Mouse (Mus musculus) neural tube, embryonic 11.5 days (tissue): ENCODE measurements around the gene Stil. TPM values are rescaled to one million over a fixed set of nuclear protein-coding genes. Genes with fewer than 3 reads are reported as not detected.

Experiments used
- ATAC-seq: fragments of 200-750 bp; cut with Nextera tagmentation; 2 replicates; pipeline ENCODE4 v1.8.0; 2017; ENCODE audit warnings: moderate number of reproducible peaks, mild to moderate bottlenecking, moderate TSS enrichment, moderate library complexity; ENCODE audit not compliant: insufficient read depth, low FRiP score, low TSS enrichment
- DNase-seq: peaks from one replicate; pipeline ENCODE4 v3.0.0-alpha.2; 2015; ENCODE audit warnings: low spot score
- H3K27ac ChIP-seq: fragments of 300-500 bp; sonication (generic); 2 replicates; pipeline ENCODE4 v1.5.1; 2014; ENCODE audit warnings: low read depth, mild to moderate bottlenecking, low read length
- H3K27me3 ChIP-seq: fragments of 300-500 bp; sonication (generic); 2 replicates; pipeline ENCODE4 v1.6.1; 2014; ENCODE audit warnings: mild to moderate bottlenecking, low read length, mixed read lengths; ENCODE audit not compliant: control insufficient read depth, insufficient read depth
- H3K36me3 ChIP-seq: fragments of 300-500 bp; sonication (generic); 2 replicates; pipeline ENCODE4 v1.6.1; 2014; ENCODE audit warnings: mild to moderate bottlenecking, low read length, moderate library complexity, mixed read lengths; ENCODE audit not compliant: control insufficient read depth, insufficient read depth
- H3K4me1 ChIP-seq: fragments of 300-500 bp; sonication (generic); 2 replicates; pipeline ENCODE4 v1.6.1; 2014; ENCODE audit warnings: low read length, mixed read lengths; ENCODE audit not compliant: control insufficient read depth, insufficient read depth
- H3K4me2 ChIP-seq: fragments of 300-500 bp; sonication (generic); 2 replicates; pipeline ENCODE4 v1.6.1; 2014; ENCODE audit warnings: low read depth, mild to moderate bottlenecking, moderate library complexity
- H3K4me3 ChIP-seq: fragments of 300-500 bp; sonication (generic); 2 replicates; pipeline ENCODE4 v1.5.1; 2014; ENCODE audit warnings: low read depth, low read length
- H3K9ac ChIP-seq: fragments of 300-500 bp; sonication (generic); 2 replicates; pipeline ENCODE4 v1.6.1; 2014; ENCODE audit warnings: mild to moderate bottlenecking, low read length
- H3K9me3 ChIP-seq: fragments of 300-500 bp; sonication (generic); 2 replicates; pipeline ENCODE4 v1.6.1; 2016; ENCODE audit warnings: low read length; ENCODE audit not compliant: control insufficient read depth
- WGBS: fragments of 180-500 bp; shearing (Covaris S2); extraction: QIAGEN DNeasy Blood & Tissue Kit; methylation state at CpG from one replicate; pipeline ENCODE4 v1.1.7; 2014; 5-methylcytosine and 5-hydroxymethylcytosine counted together
- polyA plus RNA-seq: library from polyadenylated mRNA; unstranded; fragments of >200 nt; fragmentation: Nextera tagmentation; extraction: Ambion mirVana; gene quantifications from 2 replicates; pipeline ENCODE4 v1.2.1, GENCODE M21; 2014

Gene Stil
- polyA plus RNA-seq, 1 experiment from 2014 or later = 18.9 TPM

DNA sequence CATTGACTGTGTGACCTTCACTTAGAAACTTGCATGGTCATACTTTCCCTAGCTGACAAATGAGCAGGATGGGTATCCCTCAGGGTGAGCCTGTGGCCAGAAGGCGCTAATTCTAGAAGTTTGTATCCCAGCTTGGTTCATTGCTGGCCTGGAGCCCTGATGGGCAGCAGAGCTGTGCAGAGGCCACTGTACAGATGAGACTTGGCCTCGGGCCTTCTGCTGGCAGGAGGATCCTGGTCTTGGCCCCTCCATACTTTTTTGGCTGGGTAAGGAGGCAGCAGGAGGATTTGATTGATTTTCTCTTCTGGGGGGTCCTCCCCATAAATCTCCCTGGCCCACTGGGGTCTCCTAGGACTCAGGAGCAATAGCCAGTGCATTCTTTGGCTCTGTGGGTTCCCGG is 83.1 kb downstream of the Stil start:
- peaks cover 3% of the 10 kb centered on the region; the same call in 1 of the 2 replicates for H3K27me3 ChIP-seq
- H3K4me1 ChIP-seq = peaks cover 11% of the 10 kb centered on the region; the same call in 1 of the 2 replicates
- H3K27ac ChIP-seq = no peak overlapping the region
- no peak overlapping the region for H3K4me2 ChIP-seq
- H3K9me3 ChIP-seq = no peaks in the 10 kb centered on the region
- H3K9ac ChIP-seq = no peak overlapping the region
- 82% methylated on average over 3 of the region's 3 CpGs for WGBS
- DNase-seq (peak; percentile 8), ATAC-seq (no peak)
- H3K36me3 ChIP-seq = no peaks in the 10 kb centered on the region
- no peak overlapping the region for H3K4me3 ChIP-seq

DNA sequence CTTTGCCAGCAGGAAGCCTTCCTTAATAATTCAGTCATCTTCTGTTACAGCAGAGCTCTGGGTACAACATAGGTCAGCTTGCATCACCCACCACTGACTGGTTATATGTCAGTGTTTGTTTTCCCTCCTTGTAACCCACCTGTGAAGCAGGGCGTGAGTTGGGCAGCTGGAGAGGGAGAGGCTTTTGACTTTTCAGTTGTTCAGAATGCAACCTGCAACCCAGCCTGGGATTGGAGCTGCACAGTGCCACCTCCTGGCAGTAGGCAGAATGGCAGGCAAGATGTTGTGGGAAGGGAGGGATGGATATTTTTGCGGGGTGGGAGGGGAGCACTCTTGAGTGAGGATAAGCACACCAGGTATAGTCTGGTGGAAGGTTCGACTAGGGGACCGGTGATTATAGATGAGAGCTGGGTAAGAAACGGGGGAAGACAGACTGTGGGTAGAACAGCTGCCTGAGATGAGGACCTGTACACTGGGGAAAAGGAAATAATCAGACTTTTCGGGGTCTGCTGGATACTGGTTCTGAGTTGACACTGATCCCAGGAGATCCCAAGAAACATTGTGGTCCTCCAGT is 85.7 kb downstream of the Stil start:
- no peaks in the 10 kb centered on the region for H3K36me3 ChIP-seq
- H3K9me3 ChIP-seq = no peaks in the 10 kb centered on the region
- no peaks in the 10 kb centered on the region for H3K4me1 ChIP-seq
- H3K9ac ChIP-seq = no peak overlapping the region
- H3K4me2 ChIP-seq = no peak overlapping the region
- 20% methylated on average over 6 of the region's 6 CpGs for WGBS
- DNase-seq = peak; percentile 78
- ATAC-seq = peak; percentile 18
- H3K4me3 ChIP-seq = no peak overlapping the region
- H3K27me3 ChIP-seq = peaks cover 5% of the 10 kb centered on the region; the same call in 1 of the 2 replicates
- no peak overlapping the region for H3K27ac ChIP-seq

DNA sequence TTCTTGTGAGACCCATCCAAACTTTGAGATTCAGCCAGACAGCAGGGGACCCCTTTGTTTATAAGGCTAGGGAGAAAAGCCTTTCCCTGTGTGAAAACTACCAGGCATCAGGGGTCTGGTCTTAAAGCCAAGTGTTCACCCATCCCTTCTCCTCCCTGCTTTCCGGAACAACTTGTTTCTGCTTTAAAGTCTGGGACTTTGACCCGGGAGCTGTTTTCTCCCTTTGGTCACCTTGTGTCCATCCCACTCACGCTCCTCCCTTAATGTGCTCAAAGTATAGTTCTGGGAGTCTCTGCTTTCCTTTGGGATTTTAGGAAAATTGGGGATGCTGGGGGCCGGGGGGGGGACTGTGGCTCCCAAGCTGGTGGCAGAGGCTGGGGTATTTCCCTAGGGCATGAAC is 86.3 kb downstream of the Stil start:
- H3K9me3 ChIP-seq = no peaks in the 10 kb centered on the region
- DNase-seq = no peak
- no peaks in the 10 kb centered on the region for H3K36me3 ChIP-seq
- no peak overlapping the region for H3K4me2 ChIP-seq
- ATAC-seq = no peak
- H3K9ac ChIP-seq = no peak overlapping the region
- WGBS = 64% methylated on average over 4 of the region's 4 CpGs
- H3K4me3 ChIP-seq = no peak overlapping the region
- H3K27ac ChIP-seq = no peak overlapping the region
- no peaks in the 10 kb centered on the region for H3K4me1 ChIP-seq
- H3K27me3 ChIP-seq = peaks cover 5% of the 10 kb centered on the region; the same call in 1 of the 2 replicates

DNA sequence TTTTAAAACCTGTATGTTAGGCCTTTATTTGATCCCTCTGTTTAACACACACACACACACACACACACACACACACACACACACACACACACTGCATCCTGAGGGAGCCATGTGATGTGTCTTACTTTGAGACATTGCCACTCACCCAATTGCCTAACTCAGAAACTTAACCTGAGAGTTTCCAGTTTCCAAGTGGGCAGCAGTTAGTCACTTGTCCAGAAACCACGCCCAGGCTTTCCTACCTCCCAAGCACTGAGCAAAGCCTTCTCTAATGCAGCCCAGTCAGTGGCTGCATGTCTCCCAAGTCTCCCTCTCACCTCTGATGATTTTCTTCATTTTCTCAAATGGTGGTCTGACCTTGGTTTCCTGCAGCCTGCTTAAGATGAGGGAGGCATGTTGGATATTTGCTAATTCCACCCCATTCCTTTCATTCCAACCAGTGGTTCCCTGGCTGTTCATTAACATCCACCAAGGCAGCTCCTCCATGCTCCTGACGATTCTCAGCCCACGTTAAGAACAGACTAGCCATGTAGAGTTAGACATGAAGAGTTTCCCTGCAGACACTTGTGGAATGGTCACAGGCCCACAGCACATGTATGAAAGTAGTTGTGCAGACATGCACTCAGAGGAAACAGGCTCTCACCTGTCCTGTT is 86.9 kb downstream of the Stil start:
- WGBS = 54% methylated on average over 3 of the region's 3 CpGs
- Histone ChIP-seq H3K4me2 (no peak overlapping the region), H3K27me3 (peaks cover 5% of the 10 kb centered on the region; the same call in 1 of the 2 replicates)

DNA sequence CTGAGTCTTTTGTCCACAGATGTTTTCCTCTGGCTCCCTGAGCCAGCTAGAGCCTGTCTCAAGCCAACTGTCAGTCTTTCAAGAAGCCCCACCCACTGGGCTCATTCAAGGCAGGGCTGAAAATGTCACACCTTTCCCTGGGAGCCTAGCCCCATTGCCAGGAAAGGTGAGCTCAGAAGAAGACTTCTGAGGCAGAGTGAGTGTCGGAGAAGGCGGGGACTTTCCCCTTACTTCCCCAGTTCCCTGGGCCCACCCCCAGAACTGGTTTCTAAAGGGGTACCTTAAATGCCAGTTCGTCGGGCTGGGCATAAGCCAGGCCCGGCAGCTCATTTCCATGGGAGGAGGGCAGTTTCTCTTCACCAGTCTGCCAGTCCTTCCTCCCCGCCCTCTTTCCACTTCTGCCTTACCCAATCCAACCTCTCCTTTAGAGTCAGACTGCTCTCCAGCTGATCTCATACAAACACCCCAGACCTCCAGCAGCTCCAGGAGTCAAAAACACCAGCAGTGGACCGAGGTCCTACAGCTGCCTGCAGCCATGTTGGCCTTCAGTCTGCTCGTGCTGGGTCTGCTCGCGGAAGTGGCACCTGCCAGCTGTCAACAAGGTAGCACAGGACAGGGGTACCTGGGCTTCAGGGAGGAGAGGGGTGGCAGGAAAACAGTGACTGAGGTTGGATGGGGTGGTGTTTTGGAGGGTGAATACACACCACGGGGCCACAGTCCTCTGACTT is 88.8 kb downstream of the Stil start, which contains the start of gene Pdzk1ip1:
Gene Pdzk1ip1 (plus strand): TSS at position 98 of the 728 bp plus-strand sequence.
- Histone ChIP-seq H3K4me3 (no peak within 1 kb of the TSS; the same call in 1 of the 2 replicates), H3K9ac (no peak within 1 kb of the TSS), H3K4me2 (no peak within 1 kb of the TSS), H3K27ac (no peak within 1 kb of the TSS), H3K9me3 (no peaks in the 10 kb centered on the region), H3K36me3 (no peaks in the 10 kb centered on the region), H3K4me1 (no peaks in the 10 kb centered on the region), H3K27me3 (peaks cover 5% of the 10 kb centered on the region; the same call in 1 of the 2 replicates)
- WGBS = 20% methylated on average over 11 of the region's 11 CpGs
- ATAC-seq (no peak), DNase-seq (no peak)

More for the DNA sequence above, 86.9 kb downstream of the Stil start:
- ATAC-seq = no peak
- H3K27ac ChIP-seq = no peak overlapping the region
- no peak overlapping the region for H3K9ac ChIP-seq
- no peaks in the 10 kb centered on the region for H3K36me3 ChIP-seq
- no peak for DNase-seq
- H3K9me3 ChIP-seq = no peaks in the 10 kb centered on the region
- no peaks in the 10 kb centered on the region for H3K4me1 ChIP-seq
- H3K4me3 ChIP-seq = no peak overlapping the region

DNA sequence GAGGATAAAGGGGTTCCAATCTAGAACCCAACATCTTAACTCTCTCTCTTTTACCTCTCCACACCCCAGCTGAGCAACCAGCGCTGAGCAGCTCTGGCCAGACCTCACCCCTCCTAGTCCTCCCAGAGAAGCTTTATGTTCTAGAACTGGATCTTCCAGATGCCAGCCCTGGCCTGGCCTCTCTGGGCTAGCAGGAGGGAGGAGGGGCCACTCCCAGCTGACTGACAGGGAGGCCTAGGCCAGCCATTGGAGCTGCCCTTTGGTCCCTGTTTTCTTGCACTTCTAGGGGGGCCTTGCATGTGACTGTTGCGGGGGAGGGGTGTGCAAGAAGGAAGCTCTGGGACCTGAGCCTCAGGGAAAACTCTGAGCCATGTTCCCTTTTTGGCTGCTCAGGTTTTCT is 90.6 kb downstream of the Stil start:
- H3K27ac ChIP-seq = no peak overlapping the region
- no peak overlapping the region for H3K4me2 ChIP-seq
- H3K4me1 ChIP-seq = 0 out of 2 replicates have a peak, but pooled peaks cover under 1% of the 10 kb centered on the region
- no peaks in the 10 kb centered on the region for H3K36me3 ChIP-seq
- H3K27me3 ChIP-seq = peaks cover 21% of the 10 kb centered on the region
- WGBS = 65% methylated on average over 2 of the region's 2 CpGs
- no peak for DNase-seq
- no peak overlapping the region for H3K9ac ChIP-seq
- H3K4me3 ChIP-seq = no peak overlapping the region
- no peak for ATAC-seq
- no peaks in the 10 kb centered on the region for H3K9me3 ChIP-seq

DNA sequence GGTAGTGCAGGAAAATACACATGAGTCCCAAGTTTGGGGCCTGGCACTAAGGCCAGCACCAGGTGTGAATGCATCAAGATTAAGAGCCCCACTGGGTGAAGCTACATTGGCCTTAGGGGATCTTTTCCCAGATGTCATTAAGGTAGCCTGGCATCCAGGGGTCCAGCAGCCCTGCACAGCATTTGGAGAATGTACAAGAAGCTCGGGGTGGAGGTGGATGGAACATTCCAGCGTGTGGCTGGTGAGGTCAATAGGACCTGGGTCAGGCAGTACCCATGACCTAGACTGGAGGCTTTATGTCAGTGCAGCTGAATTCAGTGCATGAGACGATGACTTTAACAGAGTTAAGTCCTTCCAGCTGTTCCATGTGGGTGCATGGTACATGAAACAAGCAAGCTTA is 91.8 kb downstream of the Stil start:
- WGBS = 74% methylated on average over 3 of the region's 3 CpGs
- ATAC-seq (no peak), DNase-seq (no peak)
- Histone ChIP-seq H3K27ac (no peak overlapping the region), H3K36me3 (no peaks in the 10 kb centered on the region), H3K4me3 (no peak overlapping the region), H3K4me1 (0 out of 2 replicates have a peak, but pooled peaks cover 3% of the 10 kb centered on the region), H3K27me3 (peaks cover 28% of the 10 kb centered on the region), H3K4me2 (no peak overlapping the region), H3K9me3 (no peaks in the 10 kb centered on the region), H3K9ac (no peak overlapping the region)
